Mouse (Mus musculus) brain, embryonic 14.5 days (tissue): ENCODE measurements around the gene Spag6.

Experiments used
- CTCF ChIP-seq: fragments of 200-500 bp; IDR thresholded peaks from 2 replicates; pipeline ENCODE4 v1.5.1; 2012; ENCODE audit warnings: inconsistent platforms, mild to moderate bottlenecking, moderate library complexity, borderline replicate concordance; ENCODE audit not compliant: insufficient read depth, insufficient read length; ENCODE audit errors: extremely low read depth
- POLR2A ChIP-seq: fragments of 200-500 bp; IDR thresholded peaks from 2 replicates; pipeline ENCODE4 v1.6.1; 2012; ENCODE audit warnings: mild to moderate bottlenecking, inconsistent platforms, borderline replicate concordance; ENCODE audit not compliant: poor library complexity, insufficient read depth, insufficient read length, severe bottlenecking; ENCODE audit errors: extremely low read depth

- TF ChIP-seq CTCF (no peak), POLR2A (no peak)
Measured at GRCm38 (mm10) chr2:18688708-18689063, 5.1 kb upstream of the Spag6 start.
